Mouse (Mus musculus) ES-E14 (cell line): Measurements from ENCODE around the gene Sec14l2. TPM values are rescaled to one million over a fixed set of nuclear protein-coding genes. Genes with fewer than 3 reads are reported as not detected.

ENCODE experiments used
- DNase-seq: peaks from one replicate; pipeline ENCODE4 v3.0.0-alpha.2; 2013; ENCODE audit warnings: low read depth, low spot score
- H3K27ac ChIP-seq: 2 replicates; pipeline ENCODE4 v1.5.1; 2012; ENCODE audit warnings: low read depth, mild to moderate bottlenecking, low read length, moderate library complexity, mixed read lengths; ENCODE audit not compliant: poor library complexity, insufficient read depth, severe bottlenecking
- H3K36me3 ChIP-seq: 2 replicates; pipeline ENCODE4 v1.6.1; 2012; ENCODE audit warnings: mild to moderate bottlenecking, low read length, moderate library complexity, mixed read lengths; ENCODE audit not compliant: control insufficient read depth, poor library complexity, insufficient read depth, severe bottlenecking
- H3K4me1 ChIP-seq, 2 experiments: fragments of 150-350 bp in 1 of 2; sonication (generic) in 1 of 2; 2 replicates each; pipeline ENCODE4 v1.6.1; 2012; ENCODE audit warnings: low read length in 2 of 2, mild to moderate bottlenecking in 1 of 2, mixed read lengths in 1 of 2; ENCODE audit not compliant: control insufficient read depth in 2 of 2, insufficient read depth in 2 of 2, poor library complexity in 1 of 2
- H3K4me3 ChIP-seq, 2 experiments: fragments of 150-350 bp in 1 of 2; sonication (generic) in 1 of 2; 2 replicates each; pipeline ENCODE4 v1.5.1; 2012; ENCODE audit warnings: low read length in 2 of 2, low read depth in 1 of 2, mild to moderate bottlenecking in 1 of 2, mixed read lengths in 1 of 2; ENCODE audit not compliant: insufficient read depth in 1 of 2, poor library complexity in 1 of 2, severe bottlenecking in 1 of 2
- H3K9ac ChIP-seq: 2 replicates; pipeline ENCODE4 v1.6.1; 2012; ENCODE audit warnings: low read depth, mild to moderate bottlenecking, low read length, mixed read lengths; ENCODE audit not compliant: poor library complexity, insufficient read depth, severe bottlenecking
- H3K9me3 ChIP-seq: fragments of 150-350 bp; sonication (generic); 2 replicates; pipeline ENCODE4 v1.6.1; 2012; ENCODE audit warnings: low read depth, mild to moderate bottlenecking, low read length; ENCODE audit not compliant: control insufficient read depth, insufficient read depth
- CHD2 ChIP-seq: IDR thresholded peaks from 2 replicates; pipeline ENCODE4 v1.6.1; 2014; ENCODE audit warnings: mild to moderate bottlenecking, low read depth, low read length, inconsistent platforms
- HCFC1 ChIP-seq: IDR thresholded peaks from 2 replicates; pipeline ENCODE4 v1.6.1; 2012; ENCODE audit warnings: low read length, inconsistent platforms, borderline replicate concordance; ENCODE audit not compliant: insufficient read depth
- MAFK ChIP-seq: IDR thresholded peaks from 2 replicates; pipeline ENCODE4 v1.6.1; 2014; ENCODE audit warnings: mild to moderate bottlenecking, low read depth, low read length, inconsistent platforms; ENCODE audit not compliant: insufficient read depth
- ZC3H11A ChIP-seq: IDR thresholded peaks from 2 replicates; pipeline ENCODE4 v1.6.1; 2012; ENCODE audit warnings: low read depth, mild to moderate bottlenecking, inconsistent platforms, low read length, borderline replicate concordance
- ZNF384 ChIP-seq: IDR thresholded peaks from 2 replicates; pipeline ENCODE4 v1.6.1; 2012; ENCODE audit warnings: low read depth, low read length, inconsistent platforms
- in situ Hi-C, 2 experiments: fragments of 600-800 bp; cut with MboI; formaldehyde crosslinking; loops; one replicate each; pipeline ENCODE4 v1.15.1; 2025; ENCODE audit warnings: low sequenced_read_pairs in 2 of 2, inconsistent platforms in 1 of 2; ENCODE audit not compliant: unreplicated experiment in 2 of 2
- total RNA-seq: library from RNA; depleted of rRNA; stranded (reverse); fragments of 300-350 nt; gene quantifications from 2 replicates; pipeline ENCODE4 v1.2.3, GENCODE M21; 2012; rRNA removed

Sec14l2 gene
- total RNA-seq, 1 experiment: 7.9 TPM

- Histone ChIP-seq H3K4me3 (no peak overlapping the region), H3K9ac (no peak overlapping the region), H3K27ac (no peak overlapping the region), H3K4me1 (no peaks in the 10 kb centered on the region), H3K36me3 (no peaks in the 10 kb centered on the region), H3K9me3 (no peaks in the 10 kb centered on the region)
- in situ Hi-C loops: no loop called here
- no peak for DNase-seq
- TF ChIP-seq ZC3H11A (no peak), MAFK (no peak), CHD2 (no peak), HCFC1 (no peak), ZNF384 (no peak)
Observed at GRCm38 (mm10) chr11:4060866-4061575, 62.2 kb downstream of the Sec14l2 start.

- Histone ChIP-seq H3K9me3 (no peaks in the 10 kb centered on the region), H3K4me1 (no peaks in the 10 kb centered on the region), H3K36me3 (no peaks in the 10 kb centered on the region), H3K27ac (no peak overlapping the region), H3K9ac (no peak overlapping the region), H3K4me3 (no peak overlapping the region)
- in situ Hi-C loops: no loop called here
- DNase-seq: peak; percentile 79
- TF ChIP-seq MAFK (no peak), ZC3H11A (peak; percentile 43; the same call in 1 of the 2 replicates), ZNF384 (no peak), HCFC1 (no peak), CHD2 (no peak)
Observed at GRCm38 (mm10) chr11:4053586-4053985, 69.6 kb downstream of the Sec14l2 start.

- no peak overlapping the region for H3K9ac ChIP-seq
- H3K4me1 ChIP-seq: no peaks in the 10 kb centered on the region
- no peak for DNase-seq
- H3K27ac ChIP-seq: no peak overlapping the region
- H3K9me3 ChIP-seq: no peaks in the 10 kb centered on the region
- H3K4me3 ChIP-seq: no peak overlapping the region
- no peaks in the 10 kb centered on the region for H3K36me3 ChIP-seq
- TF ChIP-seq ZNF384 (no peak), MAFK (no peak), HCFC1 (no peak), CHD2 (no peak), ZC3H11A (no peak)
- in situ Hi-C loops: no loop called here
Observed at GRCm38 (mm10) chr11:4048438-4048837, 74.8 kb downstream of the Sec14l2 start.

- Histone ChIP-seq H3K36me3 (no peaks in the 10 kb centered on the region), H3K27ac (no peak overlapping the region), H3K4me3 (no peak overlapping the region), H3K9me3 (no peaks in the 10 kb centered on the region), H3K9ac (no peak overlapping the region), H3K4me1 (no peaks in the 10 kb centered on the region)
- TF ChIP-seq MAFK: no peak
- TF ChIP-seq ZNF384: 0 out of 2 replicates have a peak, but pooled peaks have one; percentile 34
- in situ Hi-C loops: no loop called here
- DNase-seq: no peak
Observed at GRCm38 (mm10) chr11:4047766-4048165, 75.4 kb downstream of the Sec14l2 start.

Other genes starting within 250 kb of the Sec14l2 start
- 0.21 and 0.22 TPM in 2 replicates for gene 4921536K21Rik, start 228.3 kb downstream of the Sec14l2 start, total RNA-seq
- gene Dusp18, start 228.2 kb downstream of the Sec14l2 start, total RNA-seq: 1.3 and 1.4 TPM in 2 replicates
- 13.9 and 18.2 TPM in 2 replicates for gene Slc35e4, start 208.8 kb downstream of the Sec14l2 start, total RNA-seq
- 32.4 and 44.3 TPM in 2 replicates for gene Tcn2, start 191.3 kb downstream of the Sec14l2 start, total RNA-seq
- gene Pes1, start 159.4 kb downstream of the Sec14l2 start, total RNA-seq: 128 and 143 TPM in 2 replicates
- gene 4930556J24Rik, start 146.6 kb downstream of the Sec14l2 start, total RNA-seq: 0.76 and 1.3 TPM in 2 replicates
- gene Gal3st1, start 139.8 kb downstream of the Sec14l2 start, total RNA-seq: 4.0 and 4.9 TPM in 2 replicates
- 0.94 and 2.3 TPM in 2 replicates for gene Sec14l4, start 92.0 kb downstream of the Sec14l2 start, total RNA-seq
- 0.22 and 0.26 TPM in 2 replicates for gene Sec14l3, start 58.6 kb downstream of the Sec14l2 start, total RNA-seq
- 12.7 and 20.5 TPM in 2 replicates for gene Mtfp1, start 28.0 kb downstream of the Sec14l2 start, total RNA-seq
- 19.5 and 28.8 TPM in 2 replicates for gene Rnf215, start 11.8 kb upstream of the Sec14l2 start, total RNA-seq
- 4.3 and 5.8 TPM in 2 replicates for gene Ccdc157, start 36.9 kb upstream of the Sec14l2 start, total RNA-seq
- 49.1 and 57.4 TPM in 2 replicates for gene Sf3a1, start 36.9 kb upstream of the Sec14l2 start, total RNA-seq
- gene Tbc1d10a, start 63.4 kb upstream of the Sec14l2 start, total RNA-seq: 40.9 and 45.7 TPM in 2 replicates
- gene Castor1, start 94.8 kb upstream of the Sec14l2 start, total RNA-seq: 45.5 and 72.0 TPM in 2 replicates
- gene Osm, start 113.0 kb upstream of the Sec14l2 start, total RNA-seq: 0.98 and 1.8 TPM in 2 replicates
- gene Lif, start 134.1 kb upstream of the Sec14l2 start, total RNA-seq: 6.6 and 7.9 TPM in 2 replicates